Mouse (Mus musculus) skeletal muscle tissue, adult 2 months (tissue): ENCODE data around the gene Azin2.

Experiments
- DNase-seq: peaks from one replicate; pipeline ENCODE4 v3.0.0-alpha.2; 2012; ENCODE audit warnings: low read depth, low spot score

The Azin2 gene

GRCm38 (mm10) chr4:128942346-128942745, 19.9 kb downstream of the Azin2 start:
- no peak for DNase-seq

DNA sequence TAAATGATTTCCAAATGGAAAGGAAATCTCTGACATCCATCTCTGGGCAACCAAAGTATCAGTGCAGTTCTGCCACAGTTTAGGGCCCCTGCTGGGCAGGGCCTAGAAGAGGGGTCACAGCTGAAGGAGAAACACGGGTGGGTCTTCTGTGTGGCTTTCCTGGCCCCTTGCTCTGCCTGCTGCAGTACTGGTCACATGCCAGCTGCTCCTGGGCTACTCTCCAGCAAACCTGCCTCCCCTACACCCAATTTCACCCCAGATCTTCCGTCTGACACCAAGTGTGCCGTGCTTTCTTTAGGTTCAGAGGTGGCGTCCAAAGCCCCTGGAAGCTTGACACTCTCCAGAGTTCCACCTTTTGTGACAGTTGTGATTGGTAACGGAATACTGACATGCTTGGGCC, 26.6 kb downstream of the Azin2 start:
- no peak for DNase-seq

DNA sequence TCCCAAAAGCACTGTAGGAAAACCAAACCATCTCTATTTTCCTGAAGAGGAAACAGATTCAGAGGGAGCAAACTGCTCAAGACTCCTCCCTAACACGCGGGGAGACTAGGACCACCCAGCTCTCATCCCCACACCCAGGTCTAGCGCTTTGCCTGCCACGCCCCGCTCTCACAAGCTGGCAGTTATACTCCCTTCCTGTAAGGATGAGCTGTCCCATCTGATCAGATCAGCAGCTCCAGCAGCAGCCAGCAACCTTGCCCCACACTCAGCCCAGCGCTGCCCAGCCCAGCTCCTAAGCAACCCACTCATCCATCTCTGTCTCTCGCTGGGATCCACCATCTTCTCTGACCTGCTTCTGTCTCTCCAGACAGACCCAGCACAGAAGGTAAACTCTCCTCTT, 29.5 kb downstream of the Azin2 start:
- DNase-seq = no peak

- DNase-seq = peak; percentile 81
Measured at GRCm38 (mm10) chr4:128924841-128925606, 37.2 kb downstream of the Azin2 start.

DNA sequence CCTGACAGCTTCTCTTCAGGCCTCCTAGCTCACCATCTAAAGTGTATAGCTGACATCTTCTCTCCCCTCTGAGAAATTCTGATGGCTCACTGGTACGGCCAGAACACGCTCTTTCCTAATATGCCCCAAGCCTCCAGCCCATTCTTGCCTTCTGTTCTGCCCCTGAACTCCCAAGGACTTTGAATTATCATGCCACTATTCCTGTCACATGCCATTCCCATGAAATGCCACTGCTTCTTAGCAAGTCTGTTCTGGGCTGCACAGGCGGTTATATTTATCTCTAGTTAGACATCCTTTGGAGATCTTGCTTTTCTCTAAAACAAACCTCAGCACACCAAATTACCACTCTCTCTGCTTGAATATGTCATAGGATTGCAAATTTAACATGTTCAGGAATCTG, 38.6 kb downstream of the Azin2 start:
- no peak for DNase-seq

- no peak for DNase-seq
Measured at GRCm38 (mm10) chr4:128919106-128919505, 43.1 kb downstream of the Azin2 start.

GRCm38 (mm10) chr4:128918187-128918586, 44.1 kb downstream of the Azin2 start:
- no peak for DNase-seq

DNA sequence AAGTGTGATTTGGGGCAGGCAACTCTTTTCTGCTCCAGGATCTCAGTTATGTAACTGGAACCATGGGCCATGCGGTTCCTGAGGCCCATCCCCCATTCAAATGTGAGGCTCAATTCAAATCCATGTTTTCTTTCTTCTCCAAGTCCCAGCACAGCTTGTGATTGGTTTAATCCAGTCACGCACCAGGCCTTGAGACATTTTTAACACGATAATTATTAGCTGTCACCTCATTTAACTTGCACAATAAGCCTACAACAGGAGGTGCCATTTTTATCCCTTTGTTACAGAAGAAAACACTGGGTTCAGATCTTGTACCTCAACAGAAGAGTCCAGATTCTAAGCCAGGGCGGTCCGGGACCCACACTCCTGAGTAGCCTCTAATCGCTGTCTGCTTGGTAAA, 44.5 kb downstream of the Azin2 start:
- no peak for DNase-seq

- DNase-seq = no peak
Measured at GRCm38 (mm10) chr4:128917119-128917518, 45.1 kb downstream of the Azin2 start.

GRCm38 (mm10) chr4:128913794-128914193, 48.4 kb downstream of the Azin2 start:
- no peak for DNase-seq

GRCm38 (mm10) chr4:128912085-128912484, 50.2 kb downstream of the Azin2 start:
- no peak for DNase-seq

DNA sequence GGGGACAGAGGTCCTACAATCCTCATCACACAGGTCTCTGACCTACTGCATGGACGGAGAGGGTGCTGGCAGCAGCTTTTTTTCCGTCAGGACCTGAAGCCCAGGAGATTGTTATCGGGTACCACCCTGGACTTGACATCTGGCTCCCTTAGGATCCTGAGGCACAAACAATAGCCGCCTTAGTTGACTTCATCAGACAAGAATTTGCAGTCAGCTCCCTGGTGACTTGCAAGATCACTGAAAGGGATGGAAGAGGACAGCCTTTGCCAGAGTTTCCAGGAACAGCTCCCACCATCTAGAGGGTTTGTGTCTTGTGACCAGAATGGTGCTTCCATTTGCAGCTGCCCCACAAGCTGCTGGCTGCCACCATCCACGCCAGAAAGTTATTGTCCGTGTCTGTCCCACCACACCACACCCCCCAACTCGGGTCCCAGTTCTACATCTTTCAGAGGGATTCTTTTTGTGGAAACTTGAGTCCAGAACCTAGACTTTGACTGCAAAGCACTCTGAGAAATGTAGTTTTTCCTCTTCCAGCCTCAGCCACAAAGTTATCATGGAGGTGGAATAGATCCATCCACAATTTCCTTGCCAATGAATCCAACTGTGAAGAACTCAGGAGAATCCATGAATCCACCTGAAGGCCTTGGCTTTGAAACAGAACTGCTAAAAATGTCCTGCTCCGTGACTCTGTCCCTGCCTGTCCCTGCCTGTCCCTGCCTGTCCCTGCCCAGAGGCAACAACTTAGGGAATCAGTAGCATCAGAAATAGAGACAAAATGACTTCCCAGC, 51.8 kb downstream of the Azin2 start:
- DNase-seq = no peak

- no peak for DNase-seq
Measured at GRCm38 (mm10) chr4:128909378-128909831, 52.8 kb downstream of the Azin2 start.

- DNase-seq = peak; percentile 24
Measured at GRCm38 (mm10) chr4:128908586-128909377, 53.5 kb downstream of the Azin2 start.

- DNase-seq = no peak
Measured at GRCm38 (mm10) chr4:128907238-128907968, 54.8 kb downstream of the Azin2 start.

DNA sequence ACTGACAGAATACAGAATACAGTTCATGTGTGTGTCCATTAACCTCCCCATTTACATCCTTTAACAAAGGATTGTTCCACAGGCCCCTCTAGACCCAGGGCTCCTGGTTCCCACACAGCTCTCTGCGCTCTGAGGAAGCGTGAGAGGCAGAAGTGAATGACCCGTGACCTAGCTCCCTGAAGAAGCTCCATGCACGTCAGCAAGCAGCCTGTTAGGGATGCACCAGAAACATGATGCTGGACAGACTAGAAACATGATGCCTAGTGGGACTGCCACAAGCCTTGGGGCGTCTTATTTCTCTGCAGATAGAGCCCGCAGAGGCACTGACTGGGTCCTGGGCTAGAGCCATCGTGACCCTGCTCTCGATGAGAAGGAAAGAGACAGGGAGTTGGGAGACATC, 55.5 kb downstream of the Azin2 start:
- DNase-seq = no peak

DNA sequence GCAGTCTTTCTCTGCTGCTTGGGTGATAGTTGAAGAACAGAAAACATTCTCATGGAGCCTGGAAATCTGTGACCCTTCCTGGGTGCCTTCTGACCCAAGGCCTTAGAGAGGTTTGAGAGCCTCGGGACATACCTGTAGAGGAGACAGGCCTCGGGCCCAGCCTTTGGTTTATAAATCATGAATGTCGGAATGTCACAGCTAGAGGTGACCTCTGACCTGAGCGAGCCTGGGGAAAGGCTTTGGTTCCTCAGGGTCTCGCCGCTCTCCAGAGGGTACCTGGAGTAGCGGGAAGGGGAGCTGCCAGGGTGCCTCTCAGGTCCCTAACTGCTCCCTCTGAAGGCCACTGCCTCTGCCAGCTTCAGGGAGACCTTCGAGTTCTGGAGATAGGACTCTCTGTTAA, 57.0 kb downstream of the Azin2 start:
- DNase-seq = no peak

GRCm38 (mm10) chr4:128904035-128904800, 58.0 kb downstream of the Azin2 start:
- no peak for DNase-seq

- no peak for DNase-seq
Measured at GRCm38 (mm10) chr4:128902390-128902789, 59.9 kb downstream of the Azin2 start.

DNA sequence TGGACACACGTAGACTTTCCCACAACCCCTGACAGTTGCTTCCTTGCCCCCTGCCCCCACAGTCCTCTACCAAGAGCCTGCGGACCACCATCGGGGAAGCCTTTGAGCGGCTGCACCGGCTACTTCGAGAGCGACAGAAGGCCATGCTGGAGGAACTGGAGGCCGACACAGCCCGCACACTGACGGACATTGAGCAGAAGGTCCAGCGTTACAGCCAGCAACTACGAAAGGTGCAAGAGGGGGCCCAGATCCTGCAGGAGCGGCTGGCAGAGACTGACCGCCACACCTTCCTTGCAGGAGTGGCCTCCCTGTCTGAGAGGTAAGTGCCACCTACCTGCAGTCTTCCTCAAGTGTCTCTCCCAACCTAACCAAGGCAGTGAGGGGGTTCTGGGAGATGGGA, 61.8 kb downstream of the Azin2 start:
- no peak for DNase-seq

- no peak for DNase-seq
Measured at GRCm38 (mm10) chr4:128899332-128899731, 62.9 kb downstream of the Azin2 start.
